Mouse (Mus musculus): Measurements from ENCODE around the gene Gm5622. TPM values are rescaled to one million over a fixed set of nuclear protein-coding genes. Genes with fewer than 3 reads are reported as not detected.
"Not testable (repeated sequence)": the region's sequence is repeated elsewhere in the genome, so short reads cannot be mapped to it uniquely, and the experiment has no call there.

The Gm5622 gene
- total RNA-seq (2021): not detected
- long read RNA-seq, experiment 1: 0 reads
- long read RNA-seq, experiment 2: 0 reads

GRCm38 (mm10) chr14:51552490-51552889, at the start of gene Gm5622:
TSS of gene Gm5622 (plus strand) at chr14:51552790.
- no peak for DNase-seq

DNA sequence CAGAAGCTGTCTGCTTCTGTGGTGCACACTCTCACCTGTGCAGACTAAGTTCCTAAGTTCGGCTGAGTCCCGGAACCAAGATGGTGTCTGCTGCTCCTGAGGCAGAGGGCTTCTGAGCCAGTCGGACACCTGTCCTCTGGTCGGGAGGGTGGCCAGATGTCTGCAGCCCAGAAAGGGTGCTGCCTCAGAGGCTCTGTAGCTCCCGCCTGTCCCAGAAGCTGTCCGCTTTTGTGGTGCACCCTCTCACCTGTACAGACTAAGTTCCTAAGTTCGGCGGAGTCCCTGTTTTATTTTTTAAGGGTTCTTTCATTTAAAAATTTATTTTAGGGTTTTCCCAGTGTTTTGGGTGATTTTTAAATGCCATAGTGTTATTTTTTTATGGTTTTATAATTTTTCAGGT, 45.2 kb upstream of the Gm5622 start:
- DNase-seq: no peak

DNA sequence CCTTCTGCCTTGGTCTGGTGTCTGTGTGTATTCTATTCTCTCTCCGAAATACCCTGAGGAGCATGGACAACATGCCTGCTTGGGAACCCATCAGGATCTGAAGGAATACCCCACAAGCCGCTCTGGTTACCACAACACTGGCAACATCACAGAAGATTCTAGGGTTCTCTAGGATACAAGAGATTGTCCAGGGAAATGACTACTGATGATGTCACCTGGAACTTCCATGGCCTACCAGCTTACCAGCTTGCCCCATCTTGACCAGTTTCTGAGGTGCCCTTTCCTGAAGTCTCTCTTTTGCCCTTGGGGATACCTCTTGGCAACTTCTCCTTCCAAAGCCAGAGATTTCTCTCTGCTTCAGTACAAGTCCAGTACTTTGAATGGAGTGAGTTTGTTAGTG, 21.4 kb downstream of the Gm5622 start, which contains the start of gene Gm17175:
Gene Gm17175, minus strand, starts transcription at position 101 of the 400 bp plus-strand sequence.
- DNase-seq: not testable (repeated sequence)

DNA sequence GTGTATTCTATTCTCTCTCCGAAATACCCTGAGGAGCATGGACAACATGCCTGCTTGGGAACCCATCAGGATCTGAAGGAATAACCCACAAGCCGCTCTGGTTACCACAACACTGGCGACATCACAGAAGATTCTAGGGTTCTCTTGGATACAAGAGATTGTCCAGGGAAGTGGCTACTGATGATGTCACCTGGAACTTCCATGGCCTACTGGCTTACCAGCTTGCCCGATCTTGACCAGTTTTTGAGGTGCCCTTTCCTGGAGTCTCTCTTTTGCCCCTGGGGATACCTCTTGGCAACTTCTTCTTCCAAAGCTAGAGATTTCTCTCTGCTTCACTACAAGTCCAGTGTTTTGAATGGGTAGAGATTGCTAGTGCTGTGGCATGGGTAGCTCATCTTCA, 39.4 kb downstream of the Gm5622 start, which contains the start of gene Gm17174:
Gene Gm17174, minus strand, starts transcription at position 101 of the 400 bp plus-strand sequence.
- not testable (repeated sequence) for DNase-seq

DNA sequence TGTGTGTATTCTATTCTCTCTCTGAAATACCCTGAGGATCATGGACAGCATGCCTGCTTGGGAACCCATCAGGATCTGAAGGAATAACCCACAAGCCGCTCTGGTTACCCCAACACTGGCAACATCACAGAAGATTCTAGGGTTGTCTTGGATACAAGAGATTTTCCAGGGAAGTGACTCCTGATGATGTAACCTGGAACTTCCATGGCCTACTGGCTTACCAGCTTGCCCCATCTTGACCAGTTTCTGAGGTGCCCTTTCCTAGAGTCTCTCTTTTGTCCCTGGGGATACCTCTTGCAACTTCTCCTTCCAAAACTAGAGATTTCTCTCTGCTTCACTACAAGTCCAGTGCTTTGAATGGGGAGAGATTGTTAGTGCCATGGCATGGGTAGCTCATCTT, 58.6 kb downstream of the Gm5622 start, which contains the start of gene Gm17078:
Gene Gm17078, minus strand, starts transcription at position 101 of the 400 bp plus-strand sequence.
- no peak for DNase-seq

GRCm38 (mm10) chr14:51632426-51632825, 79.8 kb downstream of the Gm5622 start:
- DNase-seq: peak; percentile 14

DNA sequence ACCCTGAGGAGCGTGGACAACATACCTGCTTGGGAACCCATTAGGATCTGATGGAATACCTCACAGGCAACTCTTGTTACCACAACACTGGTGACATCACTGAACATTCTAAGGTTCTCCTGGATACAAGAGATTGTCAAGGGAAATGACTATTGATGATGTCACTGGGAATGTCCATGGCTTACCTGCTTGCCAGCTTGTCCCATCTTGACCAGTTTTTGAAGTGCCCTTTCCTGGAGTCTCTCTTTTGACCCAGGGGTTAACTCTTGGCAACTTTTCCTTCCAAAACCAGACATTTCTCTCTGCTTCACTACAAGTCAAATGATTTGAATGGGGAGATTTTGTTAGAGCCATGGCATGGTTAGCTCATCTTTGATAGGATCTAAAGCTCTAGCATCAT, 83.0 kb downstream of the Gm5622 start, which contains the start of gene Gm4181:
Gene Gm4181, minus strand, starts transcription at position 101 of the 400 bp plus-strand sequence.
- DNase-seq: not testable (repeated sequence)

DNA sequence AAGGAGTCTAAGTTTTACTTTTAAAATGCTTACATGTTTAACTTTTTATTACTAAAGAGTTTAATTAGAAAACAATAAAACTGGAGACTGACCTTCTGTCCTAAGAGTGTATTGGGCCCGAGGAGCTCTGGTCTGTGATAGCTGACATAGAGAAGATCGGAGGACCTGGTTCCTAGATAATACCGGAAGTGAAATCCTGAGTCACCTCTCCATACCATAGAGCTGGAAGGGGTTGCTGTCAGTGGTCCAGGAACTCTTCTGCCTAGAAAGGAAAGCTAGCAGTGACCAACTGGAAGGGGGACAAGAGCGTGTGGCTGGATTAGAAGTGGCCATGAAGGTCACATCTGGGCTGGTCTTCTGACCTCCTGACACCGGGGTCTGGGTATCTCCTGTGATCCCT, 124.7 kb downstream of the Gm5622 start:
- DNase-seq: no peak

GRCm38 (mm10) chr14:51695368-51695767, 142.8 kb downstream of the Gm5622 start, which contains the start of gene Gm17079:
TSS of gene Gm17079 (minus strand) at chr14:51695468.
- not testable (repeated sequence) for DNase-seq

Other genes with a start within 250 kb of the Gm5622 start
- gene Gm7247, start 191.0 kb upstream of the Gm5622 start, total RNA-seq (2021): not detected
- not detected for gene Vmn2r88, start 142.0 kb upstream of the Gm5622 start, total RNA-seq (2021)
- gene Vmn2r89, start 100.9 kb upstream of the Gm5622 start, total RNA-seq (2021): not detected
- not detected for gene Gm17175, start 21.3 kb downstream of the Gm5622 start, total RNA-seq (2021)
- gene Gm17174, start 39.3 kb downstream of the Gm5622 start, total RNA-seq (2021): not detected
- gene Gm17078, start 58.5 kb downstream of the Gm5622 start, total RNA-seq (2021): not detected
- gene Gm4181, start 82.9 kb downstream of the Gm5622 start, total RNA-seq (2021): not detected
- gene Gm17079, start 142.7 kb downstream of the Gm5622 start, total RNA-seq (2021): not detected
- not detected for gene Gm5800, start 164.4 kb downstream of the Gm5622 start, total RNA-seq (2021)
- not detected for gene Ang4, start 220.8 kb downstream of the Gm5622 start, total RNA-seq (2021)
- not detected for gene AY358078, start 247.3 kb downstream of the Gm5622 start, total RNA-seq (2021)